Mouse (Mus musculus): ENCODE measurements at regions not wholly inside any gene's neighbourhood (a gene's known extent, or its start where the extent isn't known, plus 50 kb on each side); places are given as distances from the start of the nearest gene placed in this dataset.

DNA sequence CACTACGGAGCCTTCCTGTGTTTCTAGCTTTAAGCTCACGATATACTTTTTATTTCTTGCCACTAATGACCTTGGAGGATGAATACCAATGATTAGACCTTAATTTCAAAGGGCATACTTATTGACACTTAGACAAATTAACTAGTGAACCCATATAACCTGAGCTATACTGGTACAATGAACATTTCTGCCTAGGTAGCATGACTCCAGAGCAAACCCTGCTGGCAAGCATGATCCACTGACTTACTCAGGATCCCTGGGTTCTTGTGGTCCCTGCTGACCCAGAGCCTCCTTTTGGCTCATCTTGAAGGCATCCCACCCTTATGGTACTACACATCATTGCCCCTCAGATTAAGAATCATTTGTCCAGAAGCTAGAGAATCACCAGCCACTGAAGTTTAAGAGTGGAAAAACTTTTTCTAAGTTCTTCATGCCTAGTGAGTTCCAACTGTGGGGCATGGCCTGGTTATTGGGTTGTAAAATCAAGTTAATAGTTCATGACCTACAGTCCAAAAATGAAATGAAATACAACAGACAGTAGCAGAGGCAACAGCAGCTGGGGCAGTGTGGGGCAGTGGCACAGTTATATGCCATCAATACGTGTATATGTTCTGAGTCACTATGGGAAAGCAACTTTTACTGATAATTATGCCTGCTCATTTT is 1408.5 kb upstream of the A1bg start:
- intact Hi-C loops (cut with DNase I), result no loop called here

DNA sequence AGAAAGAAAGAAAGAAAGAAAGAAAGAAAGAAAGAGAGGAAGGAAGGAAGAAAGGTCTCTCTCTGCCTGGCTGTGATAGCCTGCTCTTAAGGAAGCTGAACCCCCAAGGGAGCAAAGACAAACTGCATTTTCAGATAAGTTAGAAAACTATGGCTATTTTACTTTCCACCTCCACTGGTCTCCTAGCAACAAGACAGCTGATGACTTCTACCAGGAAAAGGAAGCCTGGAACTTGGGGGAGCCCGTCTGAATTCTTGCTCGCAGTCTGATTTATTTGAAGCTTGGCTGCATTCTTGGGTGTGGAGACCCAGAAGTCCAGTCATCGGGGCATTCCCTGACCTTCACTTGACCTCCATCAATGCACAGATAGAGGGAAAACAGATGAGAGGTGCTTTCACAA is 1406.1 kb upstream of the A1bg start:
- intact Hi-C loops (cut with DNase I), result no loop called here
- DNase-seq, result no peak

More for the DNA sequence above, 1408.5 kb upstream of the A1bg start:
- DNase-seq, result no peak

DNA sequence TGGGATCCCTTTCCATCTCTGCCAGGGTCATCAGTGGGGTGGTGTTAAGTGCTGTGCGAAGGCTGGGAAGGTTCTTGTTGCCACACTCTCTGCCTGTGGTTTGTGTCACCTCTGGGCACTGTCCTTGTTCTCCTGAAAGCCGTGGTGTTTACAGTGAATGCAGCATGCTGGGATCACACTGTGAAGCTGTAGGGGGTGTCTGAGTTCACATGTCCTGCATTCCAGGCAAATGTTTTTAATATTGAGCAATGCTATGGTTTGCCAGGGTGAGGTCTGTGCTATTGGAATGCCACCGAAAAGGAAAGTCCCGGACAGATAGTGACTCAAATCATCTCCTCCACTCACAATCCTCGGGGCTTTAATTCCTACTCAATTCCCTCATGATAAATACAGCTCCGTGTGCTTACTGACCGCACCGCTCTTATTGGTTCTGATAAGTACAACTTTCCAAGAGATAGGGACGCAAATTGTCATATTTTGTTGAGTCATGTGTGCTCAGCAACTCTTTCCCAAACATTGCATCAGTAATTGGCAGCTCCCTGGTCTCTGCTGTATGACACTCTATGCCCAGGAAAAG is 1405.6 kb upstream of the A1bg start:
- peak; percentile 46 for DNase-seq
- intact Hi-C loops (cut with DNase I), result no loop called here

DNA sequence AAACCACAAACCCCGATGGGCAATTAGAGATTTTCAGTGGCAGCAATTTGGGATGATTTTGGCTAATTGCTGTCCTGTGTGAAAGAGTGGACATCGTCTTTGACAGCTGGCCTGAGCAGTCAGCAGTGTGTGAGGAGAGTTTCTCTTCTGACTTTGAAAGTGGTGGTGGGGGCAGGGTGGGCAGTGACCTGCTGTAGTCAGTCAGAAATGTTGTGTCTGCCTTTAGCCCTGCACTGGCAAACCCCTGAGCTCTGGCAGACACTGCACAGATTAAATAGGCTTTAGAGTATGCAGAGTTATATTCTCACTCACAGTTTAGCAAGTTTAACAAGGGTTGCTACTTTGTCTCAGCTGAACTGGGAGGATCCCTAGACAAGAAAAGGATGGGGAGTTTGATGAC is 1404.7 kb upstream of the A1bg start:
- intact Hi-C loops (cut with DNase I), result no loop called here
- DNase-seq, result no peak

DNA sequence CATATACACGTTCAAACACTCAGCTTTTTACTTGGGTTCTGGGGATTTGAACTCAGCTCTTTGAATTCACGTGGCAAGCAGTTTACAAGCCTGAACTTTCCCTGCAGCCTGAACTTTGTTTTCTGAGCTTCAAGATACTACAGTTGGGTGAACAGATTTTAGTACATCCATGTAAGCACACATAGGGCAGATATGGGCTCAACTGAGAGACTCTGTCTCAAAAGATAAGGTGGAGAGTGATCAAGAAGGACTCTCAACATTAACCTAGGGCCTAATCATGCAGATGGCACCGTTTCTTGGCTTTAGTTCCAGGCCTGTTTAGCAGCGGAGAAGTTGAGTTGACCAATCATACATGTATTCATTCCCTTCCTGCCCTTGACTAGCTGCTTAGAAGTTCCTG is 1403.7 kb upstream of the A1bg start:
- intact Hi-C loops (cut with DNase I), result no loop called here
- DNase-seq, result no peak

DNA sequence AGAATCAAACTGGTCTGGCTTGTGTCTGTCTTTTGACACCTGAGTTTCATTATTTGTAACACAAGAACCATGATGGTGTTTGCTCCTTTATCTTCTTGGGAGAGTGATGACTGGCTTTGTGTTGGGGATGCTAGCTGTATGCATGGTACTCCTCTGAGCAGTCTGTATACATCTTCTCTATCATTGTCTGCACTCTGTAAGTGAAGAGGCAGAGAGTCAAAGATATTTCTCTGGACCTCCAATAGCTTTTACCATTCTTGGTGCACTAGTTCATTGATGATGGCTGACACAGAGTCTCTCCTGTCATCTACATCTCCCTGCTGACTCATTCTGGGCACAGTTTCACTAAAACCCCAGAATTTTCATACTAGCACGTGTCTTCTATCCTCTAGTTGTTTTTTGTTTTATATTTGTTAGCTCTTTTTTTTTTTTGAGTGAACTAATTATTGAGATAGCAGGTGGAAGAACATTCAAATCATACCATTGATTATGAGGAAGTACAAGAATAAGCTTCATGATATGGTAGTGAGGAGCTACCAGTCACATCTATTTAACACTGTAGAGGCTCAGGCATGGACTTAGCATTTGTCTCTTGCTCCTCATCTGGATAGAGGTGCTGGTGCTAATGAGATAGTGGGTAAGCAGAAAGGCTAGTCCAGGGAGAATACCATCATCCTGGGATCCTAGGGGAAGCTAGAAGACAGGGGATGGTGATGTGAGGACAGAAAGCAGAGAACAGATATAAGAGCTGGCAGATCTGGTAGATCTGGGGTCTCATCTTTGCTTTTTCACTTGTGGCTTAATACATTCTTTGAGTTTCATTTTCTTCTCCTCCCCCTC is 1402.9 kb upstream of the A1bg start:
- no peak for DNase-seq
- intact Hi-C loops (cut with DNase I), result no loop called here

DNA sequence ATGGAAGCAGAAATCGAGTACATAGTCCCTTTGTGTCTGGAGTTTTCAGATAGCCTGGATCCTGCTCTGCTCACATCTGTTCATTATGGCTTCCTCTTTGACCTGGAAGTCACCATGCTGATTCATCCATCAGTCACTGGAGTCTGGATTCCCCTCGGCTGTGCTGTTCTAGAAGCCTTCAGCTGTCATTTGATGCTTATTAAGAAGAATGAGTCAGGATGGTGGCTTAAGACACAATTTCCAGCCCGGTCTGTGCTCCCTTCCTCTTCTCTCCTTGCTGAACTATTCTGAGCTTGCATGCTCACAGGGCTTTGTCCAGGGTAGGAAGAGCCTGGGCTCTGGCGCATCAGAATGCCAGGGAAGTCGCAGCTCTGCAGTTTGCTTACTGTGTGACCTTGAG is 1398.2 kb upstream of the A1bg start:
- intact Hi-C loops (cut with DNase I), result no loop called here
- DNase-seq, result no peak

DNA sequence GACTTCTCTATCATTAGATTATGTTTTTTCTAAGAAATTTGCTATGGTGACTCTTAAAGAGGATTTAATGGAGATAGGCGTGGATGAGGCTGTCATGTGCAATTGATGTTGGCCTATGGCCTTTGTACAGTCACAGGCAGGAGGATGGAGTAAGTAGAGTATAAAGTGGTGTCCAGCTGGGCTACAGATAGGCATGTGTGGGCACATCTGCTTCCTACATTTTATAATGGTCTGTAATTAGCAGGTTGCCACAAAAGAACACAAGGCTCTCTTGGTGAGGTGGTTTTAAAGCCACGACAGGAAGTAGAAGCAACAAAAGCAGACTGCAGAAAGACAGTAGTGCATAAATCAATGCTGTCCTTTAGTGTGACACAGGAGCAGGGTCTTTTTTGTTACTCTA is 1391.6 kb upstream of the A1bg start:
- intact Hi-C loops (cut with DNase I), result no loop called here
- DNase-seq, result no peak

DNA sequence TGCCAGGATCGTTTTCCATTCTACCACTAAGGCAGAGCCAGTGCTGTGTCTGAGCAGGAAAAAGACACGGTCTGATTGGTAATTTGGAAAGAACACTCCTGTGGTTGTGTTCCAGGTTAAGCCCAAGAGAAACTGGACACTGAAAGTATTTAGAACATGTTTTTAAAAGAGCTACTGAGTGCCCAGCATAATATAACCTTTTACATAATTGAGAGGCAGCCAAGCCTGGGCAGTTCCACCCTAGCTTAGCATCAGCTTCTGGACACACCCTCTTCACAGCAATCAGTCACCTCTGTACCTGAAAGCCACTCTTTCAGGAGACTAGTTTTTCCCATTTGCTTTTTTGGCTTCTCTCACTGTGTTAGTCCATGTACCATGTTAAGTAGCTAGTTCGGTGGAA is 1379.4 kb upstream of the A1bg start:
- no peak for DNase-seq
- intact Hi-C loops (cut with DNase I), result no loop called here

DNA sequence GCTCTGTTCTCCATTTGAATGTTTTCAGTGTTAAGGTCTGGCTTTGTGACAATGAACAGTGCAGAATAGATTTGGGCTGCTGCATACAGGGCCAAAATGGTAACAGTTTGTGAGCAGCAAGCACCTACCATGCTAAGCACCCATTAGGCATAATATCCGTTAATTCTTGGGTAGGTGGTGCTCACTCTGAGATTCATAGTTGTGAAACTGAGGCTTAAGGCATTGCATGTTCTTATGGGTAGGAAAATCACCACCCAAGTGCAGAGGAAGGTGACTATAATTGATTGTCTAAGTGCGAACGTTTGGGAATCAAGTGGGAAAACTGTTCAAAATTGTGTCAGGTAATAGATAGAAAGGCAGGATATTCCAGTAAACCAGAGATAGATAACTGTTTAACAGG is 1378.8 kb upstream of the A1bg start:
- no peak for DNase-seq
- intact Hi-C loops (cut with DNase I), result no loop called here

DNA sequence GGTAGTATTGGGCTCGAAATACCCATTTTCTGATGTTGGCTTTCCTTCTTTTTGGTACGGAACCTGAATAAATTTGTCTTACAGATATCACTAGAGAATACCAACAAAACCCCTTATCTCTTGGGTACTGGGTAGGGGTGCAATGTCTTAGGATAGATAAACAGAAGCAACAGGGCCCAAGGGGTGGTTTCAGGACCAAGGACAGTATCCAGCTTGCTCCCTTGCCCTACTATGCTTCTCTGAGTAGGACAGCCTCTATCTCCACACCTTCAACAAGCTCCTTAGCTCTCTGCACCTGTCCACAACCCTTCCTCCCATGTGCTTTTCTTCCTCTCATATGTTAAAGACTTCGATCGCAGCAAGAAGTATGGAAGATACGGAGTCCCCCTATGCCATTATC is 1374.3 kb upstream of the A1bg start:
- intact Hi-C loops (cut with DNase I), result no loop called here
- DNase-seq, result no peak

DNA sequence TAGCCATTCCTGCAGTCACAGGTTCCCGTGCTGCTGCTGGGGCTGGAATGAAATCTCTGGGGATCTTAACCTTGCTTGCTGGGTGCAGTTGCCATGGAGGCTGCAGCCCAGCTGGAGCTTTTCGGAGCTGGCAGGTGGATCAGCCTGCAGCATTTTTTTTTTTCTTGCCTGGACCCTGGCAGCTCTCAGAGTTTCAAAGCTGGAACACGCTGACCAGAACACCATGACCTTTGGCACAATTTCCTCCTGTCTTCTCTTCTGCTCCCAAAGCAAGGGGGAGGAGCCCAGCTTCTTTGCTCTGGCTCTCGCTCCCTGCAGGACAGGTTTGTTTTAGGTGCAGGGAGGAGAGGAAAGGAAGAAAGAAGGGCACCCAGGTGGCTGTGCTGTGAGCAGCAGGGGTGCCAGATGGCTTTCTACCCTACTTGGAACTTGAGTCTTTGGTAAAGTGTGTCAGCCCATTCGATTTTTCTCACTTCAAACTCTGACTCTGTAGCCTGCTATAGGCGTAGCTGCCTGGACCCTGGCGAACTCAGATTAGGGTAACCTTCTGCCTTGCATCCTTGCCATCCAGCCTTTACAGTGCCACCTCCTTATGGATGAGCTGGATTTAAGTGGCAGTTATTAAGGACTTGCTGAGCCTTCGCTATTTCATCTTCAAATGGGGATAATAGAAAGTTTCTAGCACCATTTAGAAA is 1372.6 kb upstream of the A1bg start:
- DNase-seq, result peak; percentile 42 to 64
- intact Hi-C loops (cut with DNase I), result loop anchor here (2.0 kb wide), 1 partner anchor 309 kb away; no protein-coding TSS in a partner anchor

DNA sequence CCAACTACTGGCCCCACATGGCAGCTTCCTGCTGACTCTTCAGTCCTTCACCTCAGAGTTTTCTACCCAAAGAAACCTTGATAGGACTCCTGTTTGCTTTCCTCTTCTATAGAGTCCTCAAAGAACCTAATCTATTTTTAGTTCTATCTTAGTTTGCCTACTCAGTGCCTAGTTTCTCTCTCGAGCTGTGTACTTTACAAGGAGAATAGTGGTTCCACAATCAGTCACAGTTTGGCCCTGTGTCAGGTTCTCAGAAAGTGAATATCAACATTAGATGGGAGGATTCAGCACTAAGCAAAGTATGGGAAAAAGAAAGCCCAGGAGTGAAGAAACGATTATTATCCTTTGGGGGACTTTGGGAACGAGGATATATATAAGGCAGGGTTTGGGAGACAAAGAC is 1372.0 kb upstream of the A1bg start:
- intact Hi-C loops (cut with DNase I), result loop anchor here (2.0 kb wide), 1 partner anchor 308 kb away; no protein-coding TSS in a partner anchor
- no peak for DNase-seq

DNA sequence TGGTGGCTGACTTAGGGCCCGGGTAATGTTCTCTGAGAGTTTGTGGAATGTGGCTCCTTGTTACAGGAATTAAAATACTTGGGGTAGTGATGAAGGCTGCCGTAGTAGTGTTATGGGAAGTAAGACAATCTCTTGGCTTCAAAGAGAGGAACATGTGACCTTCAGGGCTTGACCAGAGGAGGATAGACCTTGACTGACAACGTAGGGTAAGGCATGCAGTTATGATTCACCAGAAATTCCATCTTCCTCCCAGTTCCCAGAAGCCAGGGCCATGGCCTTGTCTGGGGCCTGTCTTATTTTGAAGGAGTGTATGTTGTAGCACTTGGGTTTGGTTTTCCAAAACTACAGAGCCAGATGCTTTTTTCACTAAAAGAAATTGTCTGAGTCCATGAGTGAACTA is 1370.1 kb upstream of the A1bg start:
- intact Hi-C loops (cut with DNase I), result no loop called here
- DNase-seq, result no peak

DNA sequence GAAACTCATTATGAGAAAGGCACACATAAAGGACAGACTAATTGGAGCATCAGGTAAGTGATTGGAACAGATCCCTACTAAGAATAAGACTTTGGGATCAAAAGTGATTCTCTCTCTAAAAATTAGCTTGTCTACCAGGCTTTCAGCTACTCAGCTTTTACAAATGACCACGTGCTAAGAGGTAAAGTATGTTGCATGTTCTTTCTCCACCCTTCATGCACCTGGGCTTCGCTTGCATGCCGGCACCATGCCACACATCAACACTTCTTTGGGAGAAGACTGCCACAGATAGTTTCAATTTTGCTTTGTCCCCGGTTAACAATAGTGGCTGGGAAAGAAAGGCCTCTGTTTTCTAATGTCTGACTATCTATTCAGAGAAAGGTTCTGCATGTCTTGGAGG is 1367.9 kb upstream of the A1bg start:
- no peak for DNase-seq
- intact Hi-C loops (cut with DNase I), result no loop called here

DNA sequence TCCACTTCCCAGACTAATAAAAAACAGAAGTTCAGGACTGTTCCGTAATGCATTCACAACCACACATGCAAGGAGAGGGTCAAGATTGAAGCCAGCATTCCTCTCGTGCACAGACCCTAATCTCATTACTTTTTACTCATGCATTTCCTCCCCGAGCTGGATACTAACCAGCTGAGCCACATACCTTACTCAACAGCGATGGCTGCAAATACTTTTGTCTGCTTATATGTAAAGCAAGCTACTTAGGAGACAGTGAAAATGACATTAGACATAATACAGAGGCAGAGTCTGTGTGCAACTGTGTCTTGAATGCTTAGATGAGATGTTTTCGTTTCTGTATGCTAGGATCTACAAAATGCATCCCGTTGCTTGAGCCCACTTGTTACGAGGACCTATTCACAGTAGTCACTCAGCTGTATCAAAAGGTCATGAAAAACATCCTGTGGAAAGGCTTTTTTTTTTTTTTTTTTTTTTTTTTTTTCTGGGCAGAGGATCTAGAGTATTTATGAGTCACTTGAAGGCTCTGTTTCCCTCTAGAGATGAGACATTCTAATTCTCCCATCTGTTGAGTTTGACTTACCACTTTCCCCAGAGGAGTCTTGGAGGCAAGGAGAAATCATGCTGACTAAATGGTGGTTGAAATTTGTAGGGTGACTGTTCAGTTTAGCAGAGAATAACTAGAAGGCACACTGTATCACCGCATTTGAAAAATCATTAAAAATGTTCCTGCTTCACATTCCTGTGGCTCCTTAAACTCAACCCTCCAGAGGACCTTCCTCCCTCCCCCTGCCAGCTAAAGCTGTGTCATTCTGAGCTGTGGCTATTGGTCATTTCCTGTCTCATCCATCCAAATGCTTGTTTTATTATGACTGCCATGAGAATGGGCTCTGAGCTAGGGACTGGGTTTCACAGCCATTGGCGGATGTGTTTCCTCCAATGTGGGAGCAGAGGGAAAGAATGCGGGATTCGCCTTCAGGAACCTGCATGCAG is 1364.1 kb upstream of the A1bg start:
- peak; percentile 12 to 18 for DNase-seq
- intact Hi-C loops (cut with DNase I), result no loop called here

DNA sequence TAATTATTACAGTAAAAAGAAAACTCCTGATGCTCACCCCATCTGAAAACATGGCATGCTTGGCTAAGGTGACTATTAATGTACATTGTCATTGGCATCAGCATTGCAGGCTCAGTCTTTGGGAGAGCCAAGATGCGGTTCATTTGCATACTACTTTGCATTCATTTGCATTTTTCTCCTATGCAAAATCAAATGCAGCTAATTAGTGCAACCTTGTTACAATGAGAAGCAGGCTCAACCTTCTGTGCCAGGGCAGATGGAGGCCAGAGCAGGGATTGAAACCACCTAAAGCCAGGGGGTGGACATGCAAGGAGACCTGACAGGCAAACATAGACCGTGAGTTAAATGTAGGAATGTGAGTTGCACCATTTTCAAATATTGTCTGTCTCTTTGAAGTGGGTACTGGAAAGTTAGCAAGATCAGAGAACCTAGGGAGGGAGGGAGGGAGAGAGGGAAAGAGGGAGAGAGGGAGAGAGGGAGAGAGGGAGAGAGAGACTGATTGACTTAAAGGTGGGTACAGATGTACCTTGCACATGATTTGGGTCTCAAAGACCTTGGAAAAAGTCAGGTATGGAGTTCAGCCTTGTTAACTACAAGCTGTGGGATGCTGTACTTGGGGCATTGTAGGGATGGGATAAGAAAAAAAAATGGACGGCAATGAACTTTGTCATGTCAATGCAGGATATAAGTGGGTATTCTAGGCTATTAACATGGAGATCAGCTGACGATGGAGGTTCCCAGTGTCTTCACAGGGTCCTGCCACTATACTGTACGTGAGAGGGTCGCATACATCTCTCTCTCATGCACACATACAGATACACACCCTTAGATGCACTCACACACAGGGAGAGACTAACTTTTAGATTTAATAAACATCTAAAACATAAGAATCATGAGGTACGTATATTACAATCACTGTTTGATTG is 1362.1 kb upstream of the A1bg start:
- intact Hi-C loops (cut with DNase I), result no loop called here
- no peak for DNase-seq

DNA sequence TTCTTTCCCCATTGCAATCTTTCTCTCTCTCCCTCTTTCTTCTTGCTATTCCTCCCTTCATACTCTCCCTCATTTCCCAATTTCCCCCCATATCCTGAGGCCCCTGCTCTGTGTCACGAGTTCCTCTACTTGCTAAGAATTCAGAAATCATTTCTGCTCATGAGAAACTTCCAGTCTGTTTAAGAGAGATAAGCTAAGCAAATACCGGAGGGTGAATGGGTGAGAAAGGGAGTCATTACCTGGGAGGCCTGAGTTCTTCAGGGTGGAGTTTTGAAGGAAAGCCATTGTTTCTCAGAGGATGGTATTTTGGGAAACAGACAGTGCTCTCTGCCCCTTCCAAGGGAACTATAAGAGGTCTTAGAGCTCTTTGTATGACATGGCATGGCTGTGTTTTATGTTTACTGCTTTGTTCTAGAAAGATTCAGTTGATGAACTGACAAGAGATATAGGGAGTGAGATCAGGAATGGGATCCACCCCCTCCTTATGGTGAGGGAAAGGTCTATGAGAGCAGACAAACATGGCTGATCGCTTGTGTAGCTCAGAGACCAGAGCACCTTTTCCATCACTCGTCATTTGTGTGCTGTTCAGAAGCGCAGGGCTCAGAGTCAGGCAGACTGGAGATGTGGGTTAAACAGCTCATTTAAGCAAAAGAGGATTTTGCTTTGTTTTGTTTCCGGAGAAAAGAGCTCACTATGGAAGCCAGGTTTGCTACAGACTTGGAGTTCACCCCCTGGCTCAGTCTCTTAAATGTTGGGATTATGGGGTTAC is 1361.0 kb upstream of the A1bg start:
- intact Hi-C loops (cut with DNase I), result no loop called here
- no peak for DNase-seq
